Mouse (Mus musculus) cerebellum, adult 2 months (tissue): Measurements from ENCODE around the gene 6430548M08Rik.

Experiments used
- CTCF ChIP-seq: fragments of 200-500 bp; IDR thresholded peaks from 2 replicates; pipeline ENCODE4 v1.5.1; 2011; ENCODE audit warnings: low read depth, mild to moderate bottlenecking, control low read depth, low read length, moderate library complexity, borderline replicate concordance; ENCODE audit not compliant: insufficient read depth
- POLR2A ChIP-seq: fragments of 200-500 bp; IDR thresholded peaks from 2 replicates; pipeline ENCODE4 v1.6.1; 2011; ENCODE audit warnings: low read length, control low read depth, borderline replicate concordance; ENCODE audit not compliant: insufficient read depth

DNA sequence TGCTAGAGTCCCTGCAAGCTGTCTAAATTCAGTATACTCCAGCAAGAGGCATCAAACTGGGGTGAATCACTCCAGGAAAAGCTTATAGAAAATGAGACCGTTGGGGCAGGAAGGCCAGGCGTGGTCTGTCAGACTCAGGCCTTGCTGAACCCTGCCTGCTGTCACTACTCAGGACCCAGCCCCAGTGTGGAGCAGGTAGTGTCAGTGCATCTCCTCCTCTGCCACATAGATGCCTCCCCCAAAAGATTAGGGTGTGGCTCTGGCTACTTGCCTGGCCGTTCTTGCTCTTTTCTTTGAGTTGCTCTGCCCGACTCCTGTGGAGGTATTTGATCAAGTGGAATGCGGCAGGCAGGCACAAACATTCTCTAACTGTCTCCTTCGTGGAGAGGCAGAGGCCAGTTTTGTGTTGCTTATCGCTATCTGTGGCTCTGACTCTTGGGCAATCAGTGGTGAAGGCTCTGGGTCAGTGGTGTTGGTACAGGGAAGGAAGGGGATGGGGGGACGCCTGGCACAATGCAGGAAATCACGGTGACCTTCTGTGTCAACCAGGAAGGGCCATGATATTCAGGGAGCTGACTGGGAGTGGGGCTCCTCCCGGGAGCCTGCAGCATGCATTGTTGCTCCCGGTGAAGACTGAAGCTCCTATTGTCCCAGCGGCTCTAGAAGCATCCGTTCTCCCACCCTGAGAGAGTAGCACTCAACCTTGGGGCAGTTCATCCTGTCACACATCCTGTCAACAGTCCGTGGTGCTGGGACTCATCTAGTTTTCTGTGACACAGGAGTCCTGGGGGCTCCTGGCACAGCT lies 12.6 kb downstream of the 6430548M08Rik start:
- TF ChIP-seq POLR2A (no peak), CTCF (no peak)
